Mouse (Mus musculus): ENCODE results near the gene Atp11b. TPM values are rescaled to one million over a fixed set of nuclear protein-coding genes. Genes with fewer than 3 reads are reported as not detected.

Atp11b gene
- polyA plus RNA-seq, 1 experiment = 16.2 TPM

GRCm38 (mm10) chr3:35734509-35734908 is 19.4 kb upstream of the Atp11b start:
- no peak for DNase-seq (ENCODE audit: low read depth in 1 of 2, low spot score in 2 of 2)
- no peaks in the 10 kb centered on the region for H3K27me3 ChIP-seq (ENCODE audit: control insufficient read depth, insufficient read depth, low read length)
- H3K4me3 ChIP-seq (ENCODE audit: extremely low read depth, insufficient read depth, insufficient read length) = no peak overlapping the region
- no peaks in the 10 kb centered on the region for H3K36me3 ChIP-seq (ENCODE audit: control insufficient read depth, insufficient read depth, low read length)
- no peak overlapping the region for H3K27ac ChIP-seq (ENCODE audit: insufficient read depth, low read length)
- H3K4me1 ChIP-seq (ENCODE audit: control insufficient read depth, insufficient read depth, insufficient read length) = peaks cover 5% of the 10 kb centered on the region; the same call in 1 of the 2 replicates
- WGBS = 91% methylated on average over 4 of the region's 4 CpGs
- TF ChIP-seq POLR2A (IDR thresholded peaks at IDR 0.05; ENCODE audit: low read depth, low read length) = no peak
- no peak for TF ChIP-seq CTCF (IDR thresholded peaks at IDR 0.05; ENCODE audit: extremely low read depth, insufficient read depth, insufficient read length, insufficient replicate concordance)

GRCm38 (mm10) chr3:35738071-35738470 is 15.8 kb upstream of the Atp11b start:
- TF ChIP-seq CTCF (IDR thresholded peaks at IDR 0.05; ENCODE audit: extremely low read depth, insufficient read depth, insufficient read length, insufficient replicate concordance) = no peak
- no peak for TF ChIP-seq POLR2A (IDR thresholded peaks at IDR 0.05; ENCODE audit: low read depth, low read length)
- 75% methylated on average over 3 of the region's 3 CpGs for WGBS
- no peak overlapping the region for H3K27ac ChIP-seq (ENCODE audit: insufficient read depth, low read length)
- no peak overlapping the region for H3K4me3 ChIP-seq (ENCODE audit: extremely low read depth, insufficient read depth, insufficient read length)
- H3K36me3 ChIP-seq (ENCODE audit: control insufficient read depth, insufficient read depth, low read length) = no peaks in the 10 kb centered on the region
- no peaks in the 10 kb centered on the region for H3K27me3 ChIP-seq (ENCODE audit: control insufficient read depth, insufficient read depth, low read length)
- no peaks in the 10 kb centered on the region for H3K4me1 ChIP-seq (ENCODE audit: control insufficient read depth, insufficient read depth, insufficient read length)
- no peak for DNase-seq (ENCODE audit: low read depth in 1 of 2, low spot score in 2 of 2)

- Histone ChIP-seq H3K27me3 (ENCODE audit: control insufficient read depth, insufficient read depth, low read length) (no peaks in the 10 kb centered on the region), H3K4me3 (ENCODE audit: extremely low read depth, insufficient read depth, insufficient read length) (no peak overlapping the region), H3K36me3 (ENCODE audit: control insufficient read depth, insufficient read depth, low read length) (no peaks in the 10 kb centered on the region), H3K4me1 (ENCODE audit: control insufficient read depth, insufficient read depth, insufficient read length) (peaks cover 7% of the 10 kb centered on the region), H3K27ac (ENCODE audit: insufficient read depth, low read length) (no peak overlapping the region)
- DNase-seq (ENCODE audit: low read depth in 1 of 2, low spot score in 2 of 2) = no peak
- TF ChIP-seq CTCF (IDR thresholded peaks at IDR 0.05; ENCODE audit: extremely low read depth, insufficient read depth, insufficient read length, insufficient replicate concordance) = no peak
- no peak for TF ChIP-seq POLR2A (IDR thresholded peaks at IDR 0.05; ENCODE audit: low read depth, low read length)
- WGBS = 88% methylated on average over 4 of the region's 4 CpGs
Observed at GRCm38 (mm10) chr3:35745010-35745409, 8.9 kb upstream of the Atp11b start.

- no peak for TF ChIP-seq POLR2A (IDR thresholded peaks at IDR 0.05; ENCODE audit: low read depth, low read length)
- no peak for TF ChIP-seq CTCF (IDR thresholded peaks at IDR 0.05; ENCODE audit: extremely low read depth, insufficient read depth, insufficient read length, insufficient replicate concordance)
- peaks cover 7% of the 10 kb centered on the region for H3K4me1 ChIP-seq (ENCODE audit: control insufficient read depth, insufficient read depth, insufficient read length)
- WGBS = 17% methylated on average over 9 of the region's 9 CpGs
- H3K36me3 ChIP-seq (ENCODE audit: control insufficient read depth, insufficient read depth, low read length) = no peaks in the 10 kb centered on the region
- peak overlapping the region; percentile 48; the same call in 1 of the 2 replicates for H3K27ac ChIP-seq (ENCODE audit: insufficient read depth, low read length)
- no peak overlapping the region for H3K4me3 ChIP-seq (ENCODE audit: extremely low read depth, insufficient read depth, insufficient read length)
- peak; percentile 14 to 36 for DNase-seq (ENCODE audit: low read depth in 1 of 2, low spot score in 2 of 2)
- H3K27me3 ChIP-seq (ENCODE audit: control insufficient read depth, insufficient read depth, low read length) = no peaks in the 10 kb centered on the region
Observed at GRCm38 (mm10) chr3:35746840-35747456, 7.0 kb upstream of the Atp11b start.

GRCm38 (mm10) chr3:35750286-35750685 is 3.6 kb upstream of the Atp11b start:
- WGBS = 84% methylated on average over 5 of the region's 5 CpGs
- no peak for DNase-seq (ENCODE audit: low read depth in 1 of 2, low spot score in 2 of 2)

GRCm38 (mm10) chr3:35751724-35752123 is 2.2 kb upstream of the Atp11b start:
- TF ChIP-seq CTCF (IDR thresholded peaks at IDR 0.05; ENCODE audit: extremely low read depth, insufficient read depth, insufficient read length, insufficient replicate concordance) (no peak), POLR2A (IDR thresholded peaks at IDR 0.05; ENCODE audit: low read depth, low read length) (no peak)
- Histone ChIP-seq H3K4me1 (ENCODE audit: control insufficient read depth, insufficient read depth, insufficient read length) (peaks cover 4% of the 10 kb centered on the region), H3K27ac (ENCODE audit: insufficient read depth, low read length) (no peak overlapping the region), H3K27me3 (ENCODE audit: control insufficient read depth, insufficient read depth, low read length) (no peaks in the 10 kb centered on the region), H3K4me3 (ENCODE audit: extremely low read depth, insufficient read depth, insufficient read length) (no peak overlapping the region), H3K36me3 (ENCODE audit: control insufficient read depth, insufficient read depth, low read length) (no peaks in the 10 kb centered on the region)
- WGBS = 79% methylated on average over 2 of the region's 2 CpGs
- DNase-seq (ENCODE audit: low read depth in 1 of 2, low spot score in 2 of 2) = no peak

More at GRCm38 (mm10) chr3:35750286-35750685, 3.6 kb upstream of the Atp11b start:
- Histone ChIP-seq H3K4me3 (ENCODE audit: extremely low read depth, insufficient read depth, insufficient read length) (no peak overlapping the region), H3K4me1 (ENCODE audit: control insufficient read depth, insufficient read depth, insufficient read length) (peaks cover 7% of the 10 kb centered on the region), H3K27ac (ENCODE audit: insufficient read depth, low read length) (no peak overlapping the region), H3K36me3 (ENCODE audit: control insufficient read depth, insufficient read depth, low read length) (no peaks in the 10 kb centered on the region), H3K27me3 (ENCODE audit: control insufficient read depth, insufficient read depth, low read length) (no peaks in the 10 kb centered on the region)
- TF ChIP-seq CTCF (IDR thresholded peaks at IDR 0.05; ENCODE audit: extremely low read depth, insufficient read depth, insufficient read length, insufficient replicate concordance) (no peak), POLR2A (IDR thresholded peaks at IDR 0.05; ENCODE audit: low read depth, low read length) (no peak)

- DNase-seq (ENCODE audit: low read depth in 1 of 2, low spot score in 2 of 2) = no peak
- Histone ChIP-seq H3K27ac (ENCODE audit: insufficient read depth, low read length) (no peak overlapping the region), H3K4me1 (ENCODE audit: control insufficient read depth, insufficient read depth, insufficient read length) (no peaks in the 10 kb centered on the region; the same call in 1 of the 2 replicates), H3K27me3 (ENCODE audit: control insufficient read depth, insufficient read depth, low read length) (no peaks in the 10 kb centered on the region), H3K36me3 (ENCODE audit: control insufficient read depth, insufficient read depth, low read length) (no peaks in the 10 kb centered on the region), H3K4me3 (ENCODE audit: extremely low read depth, insufficient read depth, insufficient read length) (no peak overlapping the region)
- WGBS = 21% methylated on average over 4 of the region's 4 CpGs
- TF ChIP-seq POLR2A (IDR thresholded peaks at IDR 0.05; ENCODE audit: low read depth, low read length) = no peak
- no peak for TF ChIP-seq CTCF (IDR thresholded peaks at IDR 0.05; ENCODE audit: extremely low read depth, insufficient read depth, insufficient read length, insufficient replicate concordance)
Observed at GRCm38 (mm10) chr3:35762735-35763134, 8.8 kb downstream of the Atp11b start.

Measured in spleen, adult 2 months (tissue).